ENCODE assay signal across 30 mouse cellular contexts in genomic region chr3:103660012-103660411, GRCm38 (mm10). TPM values are rescaled to one million over a fixed set of nuclear protein-coding genes. Genes with fewer than 3 reads are reported as not detected.
DNase-seq lines count a peak whose midpoint lies in the region; ATAC-seq and TF ChIP-seq lines count a peak whose summit lies in the region.
"Had no signal": no experiment of that assay in that cellular context is flagged by ENCODE, and none has a peak within 500 bp of the region (broad histone marks: within the 10 kb centered on the region; RNA-seq: fewer than 3 reads in every experiment).

No protein-coding gene starts in this region.

- no peaks in the 10 kb centered on the region for H3K36me3 ChIP-seq in heart, embryonic 12.5 days
- no peaks in the 10 kb centered on the region for H3K36me3 ChIP-seq in lung, postnatal 0 days (ENCODE audit: insufficient read depth, low read length)
- H3K36me3 ChIP-seq: embryonic facial prominence, embryonic 13.5 days; forebrain, embryonic 10.5 days; forebrain, embryonic 15.5 days; G1E; heart, embryonic 10.5 days; intestine, embryonic 15.5 days; midbrain, embryonic 13.5 days had no signal

- no peaks in the 10 kb centered on the region for H3K9me3 ChIP-seq in heart, embryonic 12.5 days (replicated peaks)
- H3K9me3 ChIP-seq in lung, postnatal 0 days (ENCODE audit: low read length): no peaks in the 10 kb centered on the region
- H3K9me3 ChIP-seq: embryonic facial prominence, embryonic 13.5 days; forebrain, embryonic 10.5 days; forebrain, embryonic 15.5 days; G1E; heart, embryonic 10.5 days; intestine, embryonic 15.5 days; midbrain, embryonic 13.5 days had no signal

- peaks cover 11% of the 10 kb centered on the region for H3K4me1 ChIP-seq in heart, embryonic 12.5 days (replicated peaks)
- no peaks in the 10 kb centered on the region for H3K4me1 ChIP-seq in lung, postnatal 0 days (ENCODE audit: insufficient read depth, low read depth, low read length)
- no peaks in the 10 kb centered on the region; the same call in 1 of the 2 replicates for H3K4me1 ChIP-seq in lung, adult 2 months (ENCODE audit: control insufficient read depth, insufficient read depth, low read length)
- H3K4me1 ChIP-seq: forebrain, embryonic 10.5 days; intestine, embryonic 15.5 days had no signal

- WGBS in heart, embryonic 12.5 days: 22% methylated on average over 2 of the region's 2 CpGs
- WGBS in lung, postnatal 0 days: 25% methylated on average over 2 of the region's 2 CpGs
- 32% methylated on average over 2 of the region's 2 CpGs for WGBS in lung, adult 2 months

- no peak for TF ChIP-seq CTCF in lung, postnatal 0 days (IDR thresholded peaks at IDR 0.05)
- TF ChIP-seq CTCF in lung, adult 2 months (IDR thresholded peaks at IDR 0.05; ENCODE audit: insufficient read depth, low read length): no peak

- peak; percentile 39 for DNase-seq in heart, postnatal 4 days
- peak; percentile 32 for DNase-seq in lung, postnatal 0 days (ENCODE audit: low spot score)
- DNase-seq in lung, adult 2 months: no peak
- DNase-seq in NIH3T3 (ENCODE audit: low read depth): peak; percentile 64
- peak; percentile 7 for DNase-seq in lung, postnatal 25 days (ENCODE audit: low spot score)
- no peak for DNase-seq in spleen, postnatal 36 days (ENCODE audit: low spot score in 2 of 2)
- DNase-seq: adrenal gland, postnatal 14 days; cerebellum, adult 11-12 months; gastrocnemius, postnatal 14 days; kidney, adult 2 months; kidney, postnatal 36 days; liver; thymus, postnatal 4 days had no signal

- no peak overlapping the region for H3K4me2 ChIP-seq in heart, embryonic 12.5 days
- H3K4me2 ChIP-seq in lung, postnatal 0 days (replicated peaks; ENCODE audit: low read depth, low read length): no peak overlapping the region
- H3K4me2 ChIP-seq: embryonic facial prominence, embryonic 13.5 days; forebrain, embryonic 15.5 days; intestine, embryonic 15.5 days; midbrain, embryonic 13.5 days had no signal

- no peak overlapping the region for H3K4me3 ChIP-seq in heart, embryonic 12.5 days
- no peak overlapping the region for H3K4me3 ChIP-seq in lung, postnatal 0 days (ENCODE audit: low read depth, low read length)
- H3K4me3 ChIP-seq in lung, adult 2 months (replicated peaks; ENCODE audit: extremely low read depth, low read depth, low read length): no peak overlapping the region
- H3K4me3 ChIP-seq: embryonic facial prominence, embryonic 13.5 days; forebrain, embryonic 10.5 days; forebrain, embryonic 15.5 days; heart, embryonic 10.5 days; intestine, embryonic 15.5 days; layer of hippocampus, adult 2 months; midbrain, embryonic 13.5 days had no signal

- TF ChIP-seq POLR2A in lung, adult 2 months (IDR thresholded peaks at IDR 0.05; ENCODE audit: borderline replicate concordance, extremely low read depth, low read depth, low read length): no peak

- H3K9ac ChIP-seq in heart, embryonic 12.5 days: no peak overlapping the region
- no peak overlapping the region for H3K9ac ChIP-seq in lung, postnatal 0 days (replicated peaks; ENCODE audit: low read depth)
- H3K9ac ChIP-seq: embryonic facial prominence, embryonic 13.5 days; forebrain, embryonic 15.5 days; intestine, embryonic 15.5 days; liver, embryonic 14.5 days; midbrain, embryonic 13.5 days had no signal

- ATAC-seq in heart, embryonic 12.5 days (ENCODE audit: insufficient number of reproducible peaks, low FRiP score): no peak
- ATAC-seq in lung, postnatal 0 days: no peak
- ATAC-seq: forebrain, embryonic 15.5 days; hindbrain, postnatal 0 days; intestine, embryonic 15.5 days; midbrain, embryonic 13.5 days; Patski had no signal

- H3K27me3 ChIP-seq in heart, embryonic 12.5 days (replicated peaks): no peaks in the 10 kb centered on the region
- no peaks in the 10 kb centered on the region for H3K27me3 ChIP-seq in lung, postnatal 0 days (replicated peaks; ENCODE audit: insufficient read depth, low read length)
- H3K27me3 ChIP-seq: embryonic facial prominence, embryonic 13.5 days; forebrain, embryonic 15.5 days; intestine, embryonic 15.5 days; midbrain, embryonic 13.5 days; Patski had no signal

- TF ChIP-seq EP300 in lung, postnatal 0 days (IDR thresholded peaks at IDR 0.05): no peak

- H3K27ac ChIP-seq in heart, embryonic 12.5 days (ENCODE audit: poor library complexity, severe bottlenecking): no peak overlapping the region
- no peak overlapping the region for H3K27ac ChIP-seq in lung, postnatal 0 days (ENCODE audit: low read length)
- H3K27ac ChIP-seq: embryonic facial prominence, embryonic 13.5 days; forebrain, embryonic 10.5 days; forebrain, embryonic 15.5 days; heart, embryonic 10.5 days; hindbrain, postnatal 0 days; intestine, embryonic 15.5 days; layer of hippocampus, adult 2 months; liver, embryonic 14.5 days; macrophage; midbrain, embryonic 13.5 days had no signal

RNA-seq across cellular contexts. Expression of gene Atg4a-ps, which starts 14.1 kb away (rescaled TPM):
- 1 to 10 TPM in 1 of 2 experiments, not detected in 1; 2.1 TPM for total RNA-seq in heart, postnatal 4 days (2021)
- not detected in 2 replicates for polyA plus RNA-seq in heart, embryonic 12.5 days (2016; fragmentation: Nextera tagmentation; extraction: Ambion mirVana)
- polyA plus RNA-seq in lung, postnatal 0 days (2015; fragmentation: Nextera tagmentation; extraction: Ambion mirVana): 0.15 and 0.35 TPM in 2 replicates
- not detected in 2 replicates for polyA plus RNA-seq in lung, adult 2 months (2012; rRNA removed)
- polyA plus RNA-seq: forebrain, embryonic 15.5 days; G1E; hindbrain, embryonic 11.5 days; intestine, embryonic 15.5 days; kidney, adult 2 months; neural tube, embryonic 14.5 days; stomach, embryonic 14.5 days; testis, adult 2 months had no signal

Comparison
In these comparisons a context has a peak if more than half of its experiments do, and no peak if none do; other contexts are left out.
1. DNase-seq: peak in heart, postnatal 4 days (single experiment), lung, postnatal 0 days (single experiment), NIH3T3 (single experiment) and lung, postnatal 25 days (single experiment); none in lung, adult 2 months (single experiment) and spleen, postnatal 36 days (0 of 2).